Mouse (Mus musculus) small intestine, adult 2 months (tissue): Measurements from ENCODE around the gene Med6. TPM values are rescaled to one million over a fixed set of nuclear protein-coding genes. Genes with fewer than 3 reads are reported as not detected.

Experiments used
- H3K27ac ChIP-seq: fragments of 200-500 bp; 2 replicates; pipeline ENCODE4 v1.5.1; 2012; ENCODE audit warnings: low read depth, low read length, control low read depth, inconsistent platforms; ENCODE audit not compliant: insufficient read depth
- H3K27me3 ChIP-seq: fragments of 200-500 bp; 2 replicates; pipeline ENCODE4 v1.6.1; 2012; ENCODE audit warnings: mild to moderate bottlenecking, moderate library complexity, low read length, inconsistent platforms; ENCODE audit not compliant: control insufficient read depth, insufficient read depth
- H3K36me3 ChIP-seq: fragments of 200-500 bp; 2 replicates; pipeline ENCODE4 v1.6.1; 2012; ENCODE audit warnings: mild to moderate bottlenecking, low read length, control low read depth, inconsistent platforms; ENCODE audit not compliant: control insufficient read depth, insufficient read depth
- H3K4me1 ChIP-seq: fragments of 200-500 bp; 2 replicates; pipeline ENCODE4 v1.6.1; 2012; ENCODE audit warnings: low read length, inconsistent platforms, mixed read lengths; ENCODE audit not compliant: control insufficient read depth, insufficient read depth, insufficient read length
- H3K4me3 ChIP-seq: fragments of 200-500 bp; 2 replicates; pipeline ENCODE4 v1.5.1; 2012; ENCODE audit warnings: low read depth, mild to moderate bottlenecking, control low read depth, inconsistent platforms, low read length, moderate library complexity
- CTCF ChIP-seq: fragments of 200-500 bp; IDR thresholded peaks from 2 replicates; pipeline ENCODE4 v1.5.1; 2012; ENCODE audit warnings: low read depth, mild to moderate bottlenecking, control low read depth, inconsistent platforms, low read length, moderate library complexity, mixed read lengths; ENCODE audit not compliant: insufficient replicate concordance, insufficient read length; ENCODE audit errors: extremely low read depth
- POLR2A ChIP-seq: fragments of 200-500 bp; IDR thresholded peaks from 2 replicates; pipeline ENCODE4 v1.6.1; 2012; ENCODE audit warnings: low read depth, mild to moderate bottlenecking, control low read depth, inconsistent platforms, low read length, moderate library complexity
- WGBS: fragments of 180-500 bp; shearing (Covaris S2); methylation state at CpG from one replicate; pipeline ENCODE4 v1.1.7; 2018; 5-methylcytosine and 5-hydroxymethylcytosine counted together
- polyA plus RNA-seq: library from polyadenylated mRNA; depleted of rRNA; stranded (reverse); fragments of >200 nt; gene quantifications from 2 replicates; pipeline ENCODE4 v1.2.3, GENCODE M21; 2012

Med6 gene
- polyA plus RNA-seq, 1 experiment, result 2.3 TPM

GRCm38 (mm10) chr12:81609445-81609844 is 14.6 kb upstream of the Med6 start:
- Histone ChIP-seq H3K36me3 (no peaks in the 10 kb centered on the region), H3K27me3 (no peaks in the 10 kb centered on the region; the same call in 1 of the 2 replicates), H3K4me1 (no peaks in the 10 kb centered on the region), H3K27ac (no peak overlapping the region), H3K4me3 (no peak overlapping the region)
- TF ChIP-seq CTCF (no peak), POLR2A (no peak)

GRCm38 (mm10) chr12:81604995-81605784 is 10.4 kb upstream of the Med6 start:
- no peak for TF ChIP-seq POLR2A
- no peak for TF ChIP-seq CTCF
- H3K27me3 ChIP-seq, result no peaks in the 10 kb centered on the region; the same call in 1 of the 2 replicates
- no peaks in the 10 kb centered on the region for H3K36me3 ChIP-seq
- H3K27ac ChIP-seq, result no peak overlapping the region
- H3K4me1 ChIP-seq, result no peaks in the 10 kb centered on the region
- 50% methylated on average over 5 of the region's 5 CpGs for WGBS
- H3K4me3 ChIP-seq, result no peak overlapping the region

GRCm38 (mm10) chr12:81596547-81597262 is 1.9 kb upstream of the Med6 start:
- TF ChIP-seq POLR2A, result no peak
- TF ChIP-seq CTCF, result no peak
- WGBS, result 71% methylated on average over 8 of the region's 8 CpGs

GRCm38 (mm10) chr12:81568374-81568773 is 26.4 kb downstream of the Med6 start, which contains the start of gene Adam21:
Gene Adam21, minus strand, starts transcription at chr12:81568474.
- H3K27ac ChIP-seq, result no peak within 1 kb of the TSS
- 85% methylated on average over 1 of the region's 1 CpGs for WGBS
- H3K4me3 ChIP-seq, result no peak within 1 kb of the TSS
- H3K4me1 ChIP-seq, result no peaks in the 10 kb centered on the region
- TF ChIP-seq CTCF (no peak), POLR2A (no peak)
- H3K27me3 ChIP-seq, result no peaks in the 10 kb centered on the region
- H3K36me3 ChIP-seq, result peaks cover 3% of the 10 kb centered on the region

More at GRCm38 (mm10) chr12:81596547-81597262, 1.9 kb upstream of the Med6 start:
- Histone ChIP-seq H3K27ac (no peak overlapping the region), H3K4me1 (no peaks in the 10 kb centered on the region), H3K4me3 (no peak overlapping the region), H3K36me3 (no peaks in the 10 kb centered on the region), H3K27me3 (no peaks in the 10 kb centered on the region)

GRCm38 (mm10) chr12:81567931-81568330 is 26.9 kb downstream of the Med6 start:
- H3K4me3 ChIP-seq, result no peak overlapping the region
- TF ChIP-seq POLR2A, result no peak
- no peak for TF ChIP-seq CTCF
- peaks cover 3% of the 10 kb centered on the region for H3K36me3 ChIP-seq
- 86% methylated on average over 5 of the region's 5 CpGs for WGBS
- no peaks in the 10 kb centered on the region for H3K27me3 ChIP-seq
- no peak overlapping the region for H3K27ac ChIP-seq
- no peaks in the 10 kb centered on the region for H3K4me1 ChIP-seq

- no peaks in the 10 kb centered on the region for H3K27me3 ChIP-seq
- no peak overlapping the region for H3K27ac ChIP-seq
- no peaks in the 10 kb centered on the region for H3K4me1 ChIP-seq
- 91% methylated on average over 3 of the region's 3 CpGs for WGBS
- H3K36me3 ChIP-seq, result no peaks in the 10 kb centered on the region
- TF ChIP-seq POLR2A, result no peak
- TF ChIP-seq CTCF, result no peak
- no peak overlapping the region for H3K4me3 ChIP-seq
These were observed 30.6 kb downstream of the Med6 start for GRCm38 (mm10) chr12:81564173-81564572.

- WGBS, result 86% methylated on average over 3 of the region's 3 CpGs
These were observed 45.5 kb downstream of the Med6 start for GRCm38 (mm10) chr12:81549286-81549685.

More at GRCm38 (mm10) chr12:81549286-81549685, 45.5 kb downstream of the Med6 start:
- Histone ChIP-seq H3K4me1 (no peaks in the 10 kb centered on the region), H3K36me3 (no peaks in the 10 kb centered on the region), H3K4me3 (no peak overlapping the region), H3K27me3 (no peaks in the 10 kb centered on the region), H3K27ac (no peak overlapping the region)
- TF ChIP-seq POLR2A (no peak), CTCF (no peak)
